Mouse (Mus musculus) MN1 (cell line): Measurements from ENCODE around the gene Gm8871.
"Not testable (repeated sequence)": the region's sequence is repeated elsewhere in the genome, so short reads cannot be mapped to it uniquely, and the experiment has no call there.

ENCODE experiments used
- DNase-seq: peaks from one replicate; pipeline ENCODE4 v3.0.0-alpha.2; 2016; ENCODE audit warnings: low spot score

Gene Gm8871

GRCm38 (mm10) chr5:10947505-10947904 lies at the start of gene Gm8871, which contains the start of gene Gm8857:
Gene Gm8871, plus strand, starts transcription at chr5:10947805.
Gene Gm8857, plus strand, starts transcription at chr5:10947807.
- DNase-seq: not testable (repeated sequence)

GRCm38 (mm10) chr5:10953512-10953911 lies 5.9 kb downstream of the Gm8871 start:
- not testable (repeated sequence) for DNase-seq

- not testable (repeated sequence) for DNase-seq
These were observed 10.5 kb downstream of the Gm8871 start for GRCm38 (mm10) chr5:10958057-10958456.
